Mouse (Mus musculus) urinary bladder, postnatal 14 days (tissue): ENCODE results near the gene Tcp1.
A peak's percentile ranks its signal among the peaks of the same experiment; 100 is the strongest.
"Not testable (repeated sequence)": the region's sequence is repeated elsewhere in the genome, so short reads cannot be mapped to it uniquely, and the experiment has no call there.

Experiments used
- DNase-seq: peaks from one replicate; pipeline ENCODE4 v3.0.0; 2021; ENCODE audit warnings: low spot score

Tcp1 gene

GRCm38 (mm10) chr17:12915488-12915880 lies at the start of gene Tcp1:
TSS of gene Tcp1 (plus strand) at chr17:12915701.
- DNase-seq = no peak

- no peak for DNase-seq
Measured at GRCm38 (mm10) chr17:12866853-12867252, 48.6 kb upstream of the Tcp1 start.

- DNase-seq = no peak
Measured at GRCm38 (mm10) chr17:12868043-12868442, 47.5 kb upstream of the Tcp1 start, which contains the start of gene Mas1. TSS of gene Mas1 (minus strand) at chr17:12868143.

DNA sequence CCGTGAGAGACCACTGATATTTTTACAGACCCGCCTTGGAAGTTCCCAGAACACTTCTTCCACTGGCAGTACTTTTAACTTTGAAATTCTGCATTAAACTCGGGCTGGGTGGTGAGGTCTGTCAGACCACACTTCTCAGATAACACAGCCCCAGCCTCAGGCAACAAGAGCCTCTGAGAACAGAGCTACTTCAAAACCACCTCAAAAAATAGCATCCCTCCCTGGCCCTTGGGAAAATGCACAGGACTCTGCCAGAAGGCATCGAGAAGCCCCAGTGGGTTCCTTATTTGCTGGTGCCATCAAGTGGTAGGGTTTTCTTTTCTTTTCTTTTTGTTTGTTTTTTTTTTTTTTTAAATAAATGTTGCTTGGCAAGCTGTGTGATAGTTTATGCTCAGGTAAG lies 46.9 kb upstream of the Tcp1 start:
- DNase-seq = no peak

- no peak for DNase-seq
Measured at GRCm38 (mm10) chr17:12872275-12873028, 43.0 kb upstream of the Tcp1 start.

DNA sequence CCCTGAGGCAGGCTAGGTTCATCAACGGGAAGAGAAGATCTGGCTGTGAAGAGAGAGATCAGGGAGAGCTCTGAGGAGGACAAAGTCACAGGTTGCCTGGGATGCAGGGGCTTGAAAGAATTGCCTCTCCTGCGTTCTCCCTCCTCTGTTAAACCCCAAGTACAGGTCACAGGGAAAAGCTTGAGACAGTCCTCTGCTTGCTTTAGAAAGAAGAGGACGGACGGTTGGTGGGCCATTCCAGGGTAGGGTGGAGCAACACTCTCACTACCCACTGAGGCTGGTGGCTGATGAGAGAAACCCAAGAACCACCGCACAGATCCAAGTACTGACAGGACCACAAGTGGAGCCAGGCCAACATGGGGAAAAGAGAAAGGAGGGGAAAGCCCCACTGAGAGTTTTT lies 39.8 kb upstream of the Tcp1 start, which contains the start of gene Mrgprh:
Gene Mrgprh (plus strand): TSS at position 301 of the 400 bp plus-strand sequence.
- no peak for DNase-seq

DNA sequence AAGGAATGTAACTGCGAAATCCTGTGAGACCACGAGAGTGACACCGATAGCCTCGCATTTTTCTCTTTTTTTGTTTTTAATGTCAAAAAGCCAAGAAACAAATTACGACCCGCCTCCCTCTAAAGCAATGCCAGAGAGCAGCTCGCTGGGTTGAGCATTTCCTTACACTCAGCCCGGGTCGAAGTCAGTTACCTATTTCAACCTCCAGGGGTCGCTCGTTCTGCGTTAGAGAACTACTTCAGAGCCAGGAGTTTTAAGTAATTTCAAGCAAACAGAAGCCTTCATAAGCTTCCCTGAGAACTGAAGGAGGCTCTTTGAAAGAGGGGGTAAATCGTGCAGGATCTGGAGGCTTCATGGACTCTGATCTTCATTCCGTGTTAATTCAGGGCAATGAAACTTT lies 35.3 kb upstream of the Tcp1 start:
- peak; percentile 87 for DNase-seq

- no peak for DNase-seq
Measured at GRCm38 (mm10) chr17:12881216-12881615, 34.3 kb upstream of the Tcp1 start.

GRCm38 (mm10) chr17:12886620-12887019 lies 28.9 kb upstream of the Tcp1 start:
- DNase-seq = no peak

DNA sequence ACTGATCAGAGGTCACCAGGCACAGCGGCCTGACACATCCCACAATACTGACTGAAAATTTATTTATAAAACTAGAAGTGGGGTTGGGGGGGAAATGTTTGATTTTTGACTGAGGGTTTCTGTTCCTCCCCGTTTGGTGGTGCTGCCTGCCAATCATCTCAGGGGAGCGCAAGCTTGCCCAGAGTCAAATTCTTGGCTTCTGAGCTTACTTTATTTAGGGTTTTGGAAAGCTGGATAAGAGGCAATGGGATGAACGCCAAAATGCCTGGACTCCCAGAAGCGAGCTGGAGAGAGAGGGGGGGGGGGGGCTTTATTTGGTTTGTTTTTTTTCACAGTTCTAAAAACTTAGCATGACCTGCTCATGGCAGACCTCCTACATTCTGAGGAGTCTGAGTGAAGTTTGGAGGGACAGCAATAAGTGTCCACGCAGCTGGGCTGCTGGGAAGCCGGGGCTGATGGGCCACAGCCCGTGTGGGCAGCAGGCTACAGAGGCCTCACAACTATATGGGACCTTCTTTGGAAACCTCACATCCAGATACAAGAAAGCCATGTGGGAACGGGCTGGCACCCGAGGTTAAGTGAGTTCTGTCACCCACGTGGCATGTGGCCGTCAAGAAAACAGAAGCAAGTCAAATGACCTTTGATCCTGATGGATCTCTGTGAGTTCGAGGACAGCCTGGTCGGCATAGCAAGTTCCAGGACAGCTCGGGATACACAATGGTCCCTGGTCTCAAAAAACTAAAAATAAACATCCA lies 28.3 kb upstream of the Tcp1 start:
- no peak for DNase-seq

- DNase-seq = no peak
Measured at GRCm38 (mm10) chr17:12891054-12891453, 24.4 kb upstream of the Tcp1 start.

DNA sequence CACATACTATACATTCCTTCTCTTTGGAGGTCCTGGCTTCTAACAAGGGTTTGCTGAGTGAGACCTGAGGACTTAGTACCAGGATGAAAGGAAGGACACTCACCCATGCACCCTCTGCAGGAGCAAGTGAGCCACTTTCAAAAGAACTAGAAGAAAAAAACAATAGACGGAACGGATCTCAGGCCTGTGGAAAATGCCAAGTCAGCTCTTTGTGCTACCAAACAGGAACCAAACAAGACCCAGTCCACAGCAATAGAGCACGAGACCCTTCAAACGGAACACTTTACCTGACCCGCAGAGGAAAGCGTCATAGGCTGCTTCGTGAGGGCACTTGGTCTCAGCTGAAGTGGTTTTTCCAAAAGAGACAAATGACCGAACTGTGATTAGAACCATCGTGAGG lies 23.5 kb upstream of the Tcp1 start:
- DNase-seq = no peak

DNA sequence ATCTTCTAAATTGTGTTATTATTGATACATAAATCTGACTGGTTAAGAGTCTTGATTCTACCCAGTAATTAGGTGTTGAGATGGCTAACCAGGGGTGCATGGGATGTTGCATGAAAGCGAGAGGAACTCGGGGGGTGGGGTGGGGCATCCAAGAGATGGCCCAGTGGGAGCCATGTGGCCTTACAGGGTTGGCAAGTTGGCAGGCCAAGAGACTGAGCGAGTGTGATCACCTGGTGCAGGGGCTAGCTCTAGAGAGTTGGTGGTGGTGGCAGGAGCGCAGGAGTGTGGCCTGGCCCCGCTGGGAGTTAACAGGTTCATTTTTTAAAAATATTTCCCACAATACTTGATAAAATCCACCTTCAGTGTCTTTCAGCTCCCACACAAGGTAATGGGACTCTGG lies 17.8 kb upstream of the Tcp1 start:
- no peak for DNase-seq

GRCm38 (mm10) chr17:12898607-12899006 lies 16.9 kb upstream of the Tcp1 start:
- DNase-seq = not testable (repeated sequence)

DNA sequence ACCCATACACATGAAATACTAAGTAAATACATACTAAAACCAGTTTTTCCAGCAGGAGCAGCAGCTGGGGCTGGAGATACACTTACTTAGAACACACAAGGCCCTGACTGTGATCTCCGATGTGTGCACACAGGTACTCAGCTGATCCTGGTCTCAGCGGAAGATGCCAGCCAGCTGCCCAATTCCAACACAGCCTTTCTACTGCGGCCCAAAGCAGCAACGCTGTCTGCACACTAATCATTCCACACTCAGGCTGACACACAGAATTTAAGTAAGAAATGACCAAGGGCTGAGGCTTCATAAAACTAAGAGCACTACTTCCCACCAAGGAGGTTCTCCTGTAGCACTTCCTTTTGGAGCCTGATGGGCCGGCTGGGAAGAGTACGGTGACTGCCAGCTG lies 13.2 kb upstream of the Tcp1 start:
- DNase-seq = no peak

- DNase-seq = no peak
Measured at GRCm38 (mm10) chr17:12903372-12904333, 11.8 kb upstream of the Tcp1 start.

DNA sequence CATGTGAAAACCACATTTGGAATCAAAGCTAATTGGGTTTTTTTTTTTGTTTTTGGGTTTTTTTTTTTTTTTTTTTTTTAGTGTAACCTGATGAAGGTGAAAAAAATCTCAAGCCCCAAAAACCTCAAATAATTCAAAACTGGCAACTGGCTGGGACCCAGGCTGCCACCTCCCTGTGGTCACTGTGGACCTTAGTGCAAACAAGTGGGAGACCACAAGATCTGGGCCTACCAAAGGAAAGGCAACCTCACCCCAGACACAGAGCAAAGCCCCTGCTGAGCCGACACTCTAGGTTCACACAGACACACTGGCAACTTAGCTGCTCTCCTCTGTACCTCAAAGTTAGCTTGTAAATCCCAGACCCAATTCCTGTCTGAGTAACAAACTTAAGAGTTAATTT lies 11.2 kb upstream of the Tcp1 start:
- DNase-seq = no peak

DNA sequence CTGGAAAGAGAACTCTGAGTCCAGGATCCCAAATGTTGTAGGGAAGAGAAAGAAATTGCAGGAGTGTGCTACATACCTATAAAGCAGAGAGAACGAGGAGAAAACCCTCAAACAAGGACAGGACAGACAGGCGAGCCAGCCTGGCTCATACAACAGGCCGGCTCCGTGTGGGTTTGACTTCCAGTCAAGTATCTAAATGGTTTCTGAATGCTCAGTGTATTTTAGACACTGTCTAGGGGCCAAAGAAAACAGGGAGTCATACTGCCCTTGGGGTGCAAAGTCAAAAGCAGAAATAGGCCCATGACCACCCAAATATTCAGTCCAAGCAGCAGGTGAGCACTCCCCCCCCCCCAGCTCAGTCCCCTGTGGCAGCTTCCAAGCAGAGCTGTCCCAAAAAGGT lies 9.7 kb upstream of the Tcp1 start:
- no peak for DNase-seq

DNA sequence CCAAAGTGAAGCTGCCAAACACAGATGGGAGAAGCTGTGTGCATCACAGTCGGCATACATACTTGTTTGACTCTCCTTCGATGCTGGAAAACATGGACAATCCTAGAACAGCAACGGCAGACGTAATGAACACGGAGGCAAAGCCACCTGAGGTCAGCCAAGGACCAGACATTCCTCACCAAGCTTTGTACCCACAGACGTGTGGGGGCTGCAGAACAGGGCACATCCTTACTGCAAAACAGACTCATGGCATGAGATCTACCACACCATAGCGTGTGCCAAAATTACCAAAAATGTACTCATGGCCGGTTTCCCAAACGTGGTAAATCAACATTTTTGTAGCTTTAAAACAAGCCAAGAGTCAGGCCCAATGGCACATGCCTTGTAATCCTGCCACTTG lies 9.1 kb upstream of the Tcp1 start:
- DNase-seq = no peak

GRCm38 (mm10) chr17:12909361-12910280 lies 5.9 kb upstream of the Tcp1 start, which contains the start of gene Pnldc1:
TSS of gene Pnldc1 (minus strand) at chr17:12910230.
- DNase-seq = no peak

- no peak for DNase-seq
Measured at GRCm38 (mm10) chr17:12910391-12910790, 5.1 kb upstream of the Tcp1 start.
